Mouse (Mus musculus): ENCODE measurements around the gene Ttc4. TPM values are rescaled to one million over a fixed set of nuclear protein-coding genes. Genes with fewer than 3 reads are reported as not detected.

The Ttc4 gene
- polyA plus RNA-seq, 1 experiment from 2014 or later: 51.2 TPM

DNA sequence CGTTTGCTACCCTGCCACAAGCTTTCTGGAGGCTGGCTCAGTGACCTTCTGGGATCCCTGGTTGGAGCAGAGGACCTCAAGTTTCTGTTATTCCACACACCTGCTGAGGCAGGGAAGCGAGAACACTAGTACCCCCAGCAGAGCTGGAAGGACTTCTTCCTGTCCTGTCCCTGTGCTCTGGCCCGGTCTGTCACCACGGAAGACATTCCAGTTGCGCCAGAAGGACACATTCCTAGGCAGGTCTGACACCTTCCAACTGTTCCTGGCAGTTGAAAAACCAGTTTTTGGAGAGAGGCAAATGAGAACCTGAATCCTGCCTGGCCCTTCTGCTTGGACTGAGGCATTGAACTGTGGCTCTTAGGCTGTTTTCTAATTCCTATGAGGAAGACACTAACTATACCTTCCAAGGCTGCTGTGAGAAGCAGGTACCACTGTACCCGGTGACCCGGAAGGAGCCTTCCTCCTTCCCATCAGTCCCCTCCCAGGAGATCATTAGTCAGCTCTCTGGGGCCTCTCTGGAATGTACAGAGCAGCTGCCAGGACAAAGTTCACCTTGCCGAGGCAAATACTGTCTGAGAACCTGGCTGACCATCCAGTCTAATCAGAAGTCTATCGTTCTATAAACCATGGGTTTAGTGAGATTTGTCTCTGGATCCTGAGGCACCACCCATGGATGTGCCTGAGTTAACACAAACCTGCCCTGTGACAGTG, 49.9 kb downstream of the Ttc4 start:
- Histone ChIP-seq H3K4me3 (no peak overlapping the region), H3K9ac (no peak overlapping the region), H3K4me2 (no peak overlapping the region), H3K27ac (replicated peaks) (no peak overlapping the region), H3K4me1 (peaks cover 9% of the 10 kb centered on the region), H3K36me3 (no peaks in the 10 kb centered on the region), H3K27me3 (replicated peaks) (peaks cover 79% of the 10 kb centered on the region), H3K9me3 (no peaks in the 10 kb centered on the region)
- no peak for ATAC-seq (ENCODE audit: extremely low read depth, insufficient number of reproducible peaks, low FRiP score, low TSS enrichment)
- WGBS: 28% methylated on average over 9 of the region's 9 CpGs

DNA sequence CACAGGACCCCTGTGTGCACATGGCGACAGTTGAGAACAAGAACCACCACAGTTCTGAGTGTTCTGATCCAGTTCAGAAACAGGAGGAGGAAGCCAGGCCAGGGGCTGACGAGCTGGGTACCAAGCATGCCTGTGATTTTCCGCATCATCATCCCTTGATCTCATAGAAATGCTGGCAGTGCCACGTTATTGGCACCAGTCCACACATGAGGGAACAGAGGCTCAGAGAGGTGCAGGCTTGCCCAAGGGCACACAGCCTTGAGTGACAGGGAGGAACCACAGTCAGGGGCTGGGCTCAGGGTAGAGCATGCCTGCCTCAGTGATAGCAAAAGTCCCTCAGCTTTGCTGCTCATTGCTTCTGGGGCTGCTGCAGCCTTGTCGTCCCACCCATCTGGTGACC, 50.9 kb downstream of the Ttc4 start:
- ATAC-seq (ENCODE audit: extremely low read depth, insufficient number of reproducible peaks, low FRiP score, low TSS enrichment): no peak

DNA sequence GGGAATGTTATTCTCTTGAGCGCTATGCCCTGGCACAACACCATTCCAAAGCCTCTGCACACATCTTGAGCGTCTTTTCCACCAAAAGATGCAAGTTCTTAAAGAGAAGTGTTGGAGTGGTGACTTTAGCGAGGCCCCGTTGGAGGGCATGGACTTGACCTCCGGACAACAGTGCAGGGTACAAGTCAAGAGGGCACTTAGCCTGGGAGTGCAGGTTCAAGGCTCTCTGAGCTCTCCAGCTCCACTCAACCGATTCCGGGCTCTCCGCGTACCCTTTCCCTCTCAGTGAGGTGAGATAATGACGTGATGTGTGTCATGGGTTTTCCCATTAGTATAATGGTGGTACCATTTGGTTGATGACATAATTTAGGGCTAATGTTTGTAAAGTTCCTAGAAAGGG, 54.5 kb downstream of the Ttc4 start:
- Histone ChIP-seq H3K27ac (replicated peaks) (no peak overlapping the region), H3K9me3 (no peaks in the 10 kb centered on the region), H3K4me3 (no peak overlapping the region), H3K9ac (no peak overlapping the region), H3K4me2 (no peak overlapping the region), H3K4me1 (no peaks in the 10 kb centered on the region), H3K36me3 (no peaks in the 10 kb centered on the region), H3K27me3 (replicated peaks) (peaks cover 98% of the 10 kb centered on the region)
- 76% methylated on average over 10 of the region's 10 CpGs for WGBS
- no peak for ATAC-seq (ENCODE audit: extremely low read depth, insufficient number of reproducible peaks, low FRiP score, low TSS enrichment)

More for the DNA sequence above, 50.9 kb downstream of the Ttc4 start:
- Histone ChIP-seq H3K27me3 (replicated peaks) (peaks cover 82% of the 10 kb centered on the region), H3K27ac (replicated peaks) (no peak overlapping the region), H3K9ac (no peak overlapping the region), H3K4me3 (no peak overlapping the region), H3K36me3 (no peaks in the 10 kb centered on the region), H3K9me3 (no peaks in the 10 kb centered on the region), H3K4me1 (no peaks in the 10 kb centered on the region), H3K4me2 (no peak overlapping the region)
- WGBS: 76% methylated on average over 5 of the region's 5 CpGs

DNA sequence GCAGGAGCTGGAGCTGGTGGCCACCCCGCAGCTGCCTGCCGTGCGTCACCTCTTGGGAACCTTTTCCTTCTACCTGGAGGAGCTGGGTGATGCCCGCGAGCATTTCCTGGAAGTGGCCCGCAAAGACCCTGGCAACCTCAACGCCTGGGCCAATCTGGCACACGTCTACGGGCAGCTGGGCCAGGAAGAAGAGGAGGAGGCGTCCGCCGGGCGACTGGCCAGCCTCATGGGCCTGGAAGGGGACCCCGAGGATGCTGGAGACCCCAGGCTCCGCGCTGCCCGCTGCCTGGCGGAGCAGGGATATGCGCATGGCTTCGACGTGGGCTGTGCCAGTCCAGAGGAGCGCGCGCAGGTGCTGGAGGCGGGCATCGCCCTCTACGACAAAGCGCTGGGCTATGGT, 56.0 kb downstream of the Ttc4 start:
- H3K27me3 ChIP-seq (replicated peaks): peaks cover 95% of the 10 kb centered on the region
- 20% methylated on average over 28 of the region's 28 CpGs for WGBS
- no peaks in the 10 kb centered on the region for H3K4me1 ChIP-seq
- ATAC-seq (ENCODE audit: extremely low read depth, insufficient number of reproducible peaks, low FRiP score, low TSS enrichment): no peak
- peak overlapping the region; percentile 27; the same call in 1 of the 2 replicates for H3K4me2 ChIP-seq
- H3K9me3 ChIP-seq: no peaks in the 10 kb centered on the region
- no peak overlapping the region for H3K9ac ChIP-seq
- H3K36me3 ChIP-seq: no peaks in the 10 kb centered on the region
- H3K4me3 ChIP-seq: 0 out of 2 replicates have a peak overlapping the region, but pooled peaks have one; percentile 6
- H3K27ac ChIP-seq (replicated peaks): no peak overlapping the region

DNA sequence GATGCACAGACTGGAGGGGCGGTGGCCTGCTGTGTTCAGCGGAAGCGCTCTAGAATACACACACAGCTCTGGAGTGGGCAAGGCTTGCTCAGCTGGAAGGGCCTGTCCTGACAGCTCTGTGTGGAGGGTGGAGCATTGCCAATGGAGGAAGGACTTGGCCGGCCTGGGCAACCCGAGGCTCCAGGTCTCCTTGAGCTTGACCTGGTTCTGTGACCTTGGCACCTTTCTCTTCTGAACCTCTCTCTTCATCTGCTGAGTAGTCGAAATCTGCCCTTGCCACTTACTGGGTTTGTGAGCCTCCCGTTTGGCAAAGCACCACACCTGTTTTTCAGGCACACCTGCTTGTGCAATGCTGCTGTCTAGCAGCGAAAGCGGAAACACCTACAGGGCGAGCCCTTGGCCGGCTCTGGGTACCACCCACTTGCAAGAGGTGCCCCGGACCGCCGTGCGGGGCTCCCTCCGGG, 56.7 kb downstream of the Ttc4 start, which contains the start of gene Ttc22:
Gene Ttc22 (plus strand): TSS at position 403 of the 464 bp plus-strand sequence.
- Histone ChIP-seq H3K36me3 (no peaks in the 10 kb centered on the region), H3K9me3 (no peaks in the 10 kb centered on the region), H3K9ac (no peak within 1 kb of the TSS), H3K27me3 (replicated peaks) (peaks cover 95% of the 10 kb centered on the region), H3K4me3 (peak within 1 kb of the TSS; percentile 6; the same call in 1 of the 2 replicates), H3K4me2 (peak within 1 kb of the TSS; percentile 27; the same call in 1 of the 2 replicates), H3K4me1 (peaks cover 3% of the 10 kb centered on the region), H3K27ac (replicated peaks) (no peak within 1 kb of the TSS)
- ATAC-seq (ENCODE audit: extremely low read depth, insufficient number of reproducible peaks, low FRiP score, low TSS enrichment): no peak
- 24% methylated on average over 16 of the region's 16 CpGs for WGBS

DNA sequence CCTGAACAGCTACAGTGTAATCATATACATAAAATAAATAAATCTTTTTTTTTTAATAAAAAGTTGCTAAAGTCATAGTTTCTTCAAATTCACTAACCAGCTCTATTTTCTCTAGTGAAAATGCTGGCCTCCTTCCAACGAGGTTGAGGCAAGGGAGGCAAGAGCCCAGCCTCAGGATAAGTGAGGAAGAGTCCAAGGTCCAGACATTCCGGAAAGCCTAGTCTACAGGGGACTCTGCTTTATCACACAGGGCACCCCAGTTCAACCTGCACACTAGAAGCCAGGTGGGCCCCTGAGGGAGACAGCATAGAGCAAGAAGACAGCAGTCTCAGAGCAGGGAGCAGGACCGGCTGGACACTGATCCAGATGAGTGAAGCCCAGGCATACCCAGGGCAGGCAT, 57.3 kb downstream of the Ttc4 start:
- H3K27me3 ChIP-seq (replicated peaks): peaks cover 91% of the 10 kb centered on the region
- H3K9ac ChIP-seq: no peak overlapping the region
- 48% methylated on average over 3 of the region's 3 CpGs for WGBS
- H3K4me1 ChIP-seq: peaks cover 5% of the 10 kb centered on the region
- H3K4me2 ChIP-seq: no peak overlapping the region
- no peaks in the 10 kb centered on the region for H3K9me3 ChIP-seq
- no peak overlapping the region for H3K27ac ChIP-seq (replicated peaks)
- no peak for ATAC-seq (ENCODE audit: extremely low read depth, insufficient number of reproducible peaks, low FRiP score, low TSS enrichment)
- no peak overlapping the region for H3K4me3 ChIP-seq
- H3K36me3 ChIP-seq: no peaks in the 10 kb centered on the region

GRCm38 (mm10) chr4:106618898-106619297, 59.8 kb downstream of the Ttc4 start:
- no peak for ATAC-seq (ENCODE audit: extremely low read depth, insufficient number of reproducible peaks, low FRiP score, low TSS enrichment)
- Histone ChIP-seq H3K4me1 (peaks cover 5% of the 10 kb centered on the region), H3K4me2 (no peak overlapping the region), H3K9ac (no peak overlapping the region), H3K4me3 (no peak overlapping the region), H3K9me3 (no peaks in the 10 kb centered on the region), H3K27me3 (replicated peaks) (peaks cover 82% of the 10 kb centered on the region), H3K27ac (replicated peaks) (no peak overlapping the region), H3K36me3 (no peaks in the 10 kb centered on the region)
- WGBS: 80% methylated on average over 4 of the region's 4 CpGs

DNA sequence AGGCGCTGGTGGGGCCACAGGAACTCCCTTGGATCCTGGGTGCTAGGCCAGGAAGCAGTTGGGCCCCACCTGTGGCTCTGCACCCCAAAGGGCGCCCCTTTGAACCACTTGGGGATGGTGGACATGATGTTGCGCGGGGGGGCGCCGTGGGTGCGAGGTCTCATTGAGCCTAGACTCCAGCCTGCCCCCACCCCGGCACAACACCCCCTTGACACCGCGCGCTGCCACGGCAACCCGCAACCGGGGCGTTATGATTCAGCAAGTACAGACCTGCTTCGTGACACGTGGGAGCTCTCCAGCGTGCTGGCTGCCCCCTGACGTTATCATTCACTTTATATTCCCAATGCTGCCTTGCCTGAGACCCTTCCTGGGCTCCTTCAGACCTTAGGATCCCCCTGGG, 61.7 kb downstream of the Ttc4 start, which contains the start of gene Lexm:
Gene Lexm (minus strand): TSS at position 186 of the 400 bp plus-strand sequence.
- Histone ChIP-seq H3K4me1 (peaks cover 5% of the 10 kb centered on the region), H3K27ac (replicated peaks) (0 out of 2 replicates have a peak within 1 kb of the TSS, but pooled peaks have one; percentile 42), H3K27me3 (replicated peaks) (peaks cover 74% of the 10 kb centered on the region), H3K4me3 (peak within 1 kb of the TSS; percentile 30), H3K4me2 (peak within 1 kb of the TSS; percentile 61), H3K36me3 (no peaks in the 10 kb centered on the region), H3K9ac (peak within 1 kb of the TSS; percentile 28; the same call in 1 of the 2 replicates), H3K9me3 (no peaks in the 10 kb centered on the region)
- peak; percentile 39 for ATAC-seq (ENCODE audit: extremely low read depth, insufficient number of reproducible peaks, low FRiP score, low TSS enrichment)
- whole genome bisulfite sequencing: under 1% methylated on average over 19 of the region's 19 CpGs

- Histone ChIP-seq H3K27me3 (replicated peaks) (peaks cover 61% of the 10 kb centered on the region), H3K4me1 (peaks cover 5% of the 10 kb centered on the region), H3K4me3 (no peak overlapping the region), H3K9ac (no peak overlapping the region), H3K27ac (replicated peaks) (no peak overlapping the region), H3K9me3 (no peaks in the 10 kb centered on the region), H3K4me2 (0 out of 2 replicates have a peak overlapping the region, but pooled peaks have one; percentile 20), H3K36me3 (no peaks in the 10 kb centered on the region)
- no peak for ATAC-seq (ENCODE audit: extremely low read depth, insufficient number of reproducible peaks, low FRiP score, low TSS enrichment)
- 67% methylated on average over 12 of the region's 12 CpGs for WGBS
These were observed 63.1 kb downstream of the Ttc4 start for GRCm38 (mm10) chr4:106615637-106616036.

DNA sequence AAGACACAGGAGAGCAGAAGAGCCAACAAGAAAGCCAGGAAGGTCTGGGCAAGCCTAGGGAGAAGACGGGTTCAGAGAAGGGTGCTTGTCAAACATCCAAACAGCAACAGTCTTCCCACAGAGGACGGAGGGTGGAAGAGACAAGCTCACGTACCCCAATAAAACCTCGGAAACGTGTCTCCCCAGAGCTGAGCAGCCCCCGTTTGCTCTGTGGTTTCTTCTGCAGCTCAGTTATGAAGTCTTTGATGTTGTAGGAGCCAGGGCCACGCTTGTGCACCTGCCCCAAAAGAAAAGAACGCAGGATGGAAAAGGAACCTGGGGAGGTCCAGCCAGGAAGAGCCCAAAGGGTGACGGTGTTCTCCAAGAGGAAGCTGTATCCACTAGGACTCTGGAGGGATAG, 63.9 kb downstream of the Ttc4 start:
- WGBS: 75% methylated on average over 9 of the region's 9 CpGs
- H3K9me3 ChIP-seq: no peaks in the 10 kb centered on the region
- H3K36me3 ChIP-seq: no peaks in the 10 kb centered on the region
- peaks cover 55% of the 10 kb centered on the region for H3K27me3 ChIP-seq (replicated peaks)
- peaks cover 5% of the 10 kb centered on the region for H3K4me1 ChIP-seq
- no peak for ATAC-seq (ENCODE audit: extremely low read depth, insufficient number of reproducible peaks, low FRiP score, low TSS enrichment)
- no peak overlapping the region for H3K9ac ChIP-seq
- H3K27ac ChIP-seq (replicated peaks): no peak overlapping the region
- H3K4me3 ChIP-seq: no peak overlapping the region
- H3K4me2 ChIP-seq: 0 out of 2 replicates have a peak overlapping the region, but pooled peaks have one; percentile 8

DNA sequence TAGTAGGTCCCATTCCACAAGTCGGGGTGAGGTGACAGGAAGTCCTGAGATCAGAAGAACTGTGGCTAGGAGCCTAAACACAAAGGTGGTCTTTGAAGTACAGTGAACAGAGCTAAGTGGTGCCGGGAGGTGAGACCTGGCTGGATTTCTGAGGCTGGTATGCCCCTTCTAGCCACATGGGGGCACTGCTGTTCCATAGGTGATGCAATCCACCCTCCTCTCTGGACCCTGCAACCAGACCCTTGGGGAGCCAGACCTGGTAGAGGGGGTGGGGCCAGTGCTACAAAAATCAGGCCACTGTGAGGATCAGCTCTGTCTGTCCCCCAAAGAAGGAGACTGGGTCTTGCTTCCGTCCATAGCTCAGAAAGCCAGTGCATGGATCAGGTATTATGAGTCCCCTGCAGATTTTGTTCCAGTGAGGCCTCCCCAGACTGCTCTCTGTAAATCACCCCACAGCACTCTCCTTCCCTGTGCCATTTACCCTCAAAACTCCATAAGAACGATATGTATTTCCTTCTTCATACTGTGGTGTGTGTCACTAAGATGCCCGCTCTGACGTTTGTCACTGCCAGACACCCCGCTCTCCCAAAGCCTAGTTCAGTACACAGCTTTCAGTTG, 64.5 kb downstream of the Ttc4 start:
- Histone ChIP-seq H3K4me2 (peak overlapping the region; percentile 15; the same call in 1 of the 2 replicates), H3K9me3 (no peaks in the 10 kb centered on the region), H3K9ac (no peak overlapping the region), H3K36me3 (no peaks in the 10 kb centered on the region), H3K27ac (replicated peaks) (peak overlapping the region; percentile 55; the same call in 1 of the 2 replicates), H3K4me1 (peaks cover 5% of the 10 kb centered on the region), H3K4me3 (no peak overlapping the region), H3K27me3 (replicated peaks) (peaks cover 49% of the 10 kb centered on the region)
- 44% methylated on average over 7 of the region's 7 CpGs for WGBS
- 0 out of 2 replicates have a peak, but pooled peaks have one; percentile 17 for ATAC-seq (ENCODE audit: extremely low read depth, insufficient number of reproducible peaks, low FRiP score, low TSS enrichment)
